ENCODE assay signal across 15 mouse cellular contexts in the genomic region with DNA sequence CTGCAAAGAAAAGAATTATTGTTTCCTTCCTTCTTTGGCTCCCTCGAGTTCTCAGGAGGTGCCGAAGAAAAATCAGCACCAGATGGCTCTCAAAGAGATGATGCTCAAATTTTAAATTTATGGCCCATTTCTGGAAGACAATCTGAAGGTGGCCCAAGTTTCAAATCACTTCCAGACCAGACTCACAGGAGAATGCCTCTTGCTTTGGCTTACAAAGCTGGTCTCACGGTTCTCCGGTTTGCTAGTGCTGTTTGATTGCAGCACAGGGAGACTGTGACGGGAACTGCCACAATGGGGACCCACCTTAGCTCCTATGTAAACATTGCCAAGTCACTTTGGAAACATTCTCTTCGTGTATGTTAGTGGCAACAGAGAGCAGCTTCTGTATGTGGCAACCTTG. TPM values are rescaled to one million over a fixed set of nuclear protein-coding genes. Genes with fewer than 3 reads are reported as not detected.
DNase-seq lines count a peak whose midpoint lies in the region; ATAC-seq and TF ChIP-seq lines count a peak whose summit lies in the region.
"Had no signal": no experiment of that assay in that cellular context is flagged by ENCODE, and none has a peak within 500 bp of the region (broad histone marks: within the 10 kb centered on the region; RNA-seq: fewer than 3 reads in every experiment).

No protein-coding gene starts in this region.

- peak overlapping the region; percentile 63; the same call in 1 of the 2 replicates for H3K27ac ChIP-seq in lung, postnatal 0 days (ENCODE audit: low read length)
- H3K27ac ChIP-seq: forebrain, embryonic 13.5 days; kidney, postnatal 0 days; left cerebral cortex, adult 2 months; liver, embryonic 15.5 days had no signal

- no peaks in the 10 kb centered on the region for H3K27me3 ChIP-seq in lung, postnatal 0 days (replicated peaks; ENCODE audit: insufficient read depth, low read length)
- H3K27me3 ChIP-seq: forebrain, embryonic 13.5 days; liver, embryonic 15.5 days had no signal

- ATAC-seq in lung, postnatal 0 days: peak; percentile 78
- ATAC-seq: forebrain, embryonic 13.5 days had no signal

- H3K9ac ChIP-seq in lung, postnatal 0 days (replicated peaks; ENCODE audit: low read depth): no peak overlapping the region
- H3K9ac ChIP-seq: forebrain, embryonic 13.5 days; liver, embryonic 15.5 days had no signal

- H3K9me3 ChIP-seq in lung, postnatal 0 days (ENCODE audit: low read length): no peaks in the 10 kb centered on the region
- H3K9me3 ChIP-seq: forebrain, embryonic 13.5 days; liver, embryonic 15.5 days had no signal

- no peak overlapping the region for H3K4me2 ChIP-seq in lung, postnatal 0 days (replicated peaks; ENCODE audit: low read depth, low read length)
- H3K4me2 ChIP-seq: forebrain, embryonic 13.5 days; liver, embryonic 15.5 days had no signal

- no peaks in the 10 kb centered on the region for H3K36me3 ChIP-seq in lung, postnatal 0 days (ENCODE audit: insufficient read depth, low read length)
- H3K36me3 ChIP-seq: liver, embryonic 15.5 days had no signal

- peak; percentile 63 for TF ChIP-seq EP300 in lung, postnatal 0 days (IDR thresholded peaks at IDR 0.05)

- DNase-seq in right cerebral cortex, adult 18-20 months: peak; percentile 9
- DNase-seq in right cerebral cortex, postnatal 25 days: no peak
- DNase-seq in forelimb bud, embryonic 11.5 days (ENCODE audit: low read depth, low spot score): peak; percentile 65
- DNase-seq in lung, postnatal 0 days (ENCODE audit: low spot score): peak; percentile 74
- DNase-seq in urinary bladder, postnatal 25 days (ENCODE audit: low spot score): no peak
- DNase-seq in ovary, postnatal 14 days (ENCODE audit: low spot score): no peak
- no peak for DNase-seq in yolk sac, embryonic 10.5 days (ENCODE audit: low spot score)
- DNase-seq: cerebellum, postnatal 25 days; heart, adult 18-20 months; thymus, postnatal 25 days had no signal

- H3K4me1 ChIP-seq in lung, postnatal 0 days (ENCODE audit: insufficient read depth, low read depth, low read length): no peaks in the 10 kb centered on the region
- H3K4me1 ChIP-seq: forebrain, embryonic 13.5 days; liver, embryonic 15.5 days had no signal

- 19% methylated on average over 6 of the region's 6 CpGs for WGBS in lung, postnatal 0 days

- no peak for TF ChIP-seq CTCF in lung, postnatal 0 days (IDR thresholded peaks at IDR 0.05)

- H3K4me3 ChIP-seq in lung, postnatal 0 days (ENCODE audit: low read depth, low read length): no peak overlapping the region
- H3K4me3 ChIP-seq: forebrain, embryonic 13.5 days; left cerebral cortex, adult 2 months; liver, embryonic 15.5 days had no signal

RNA-seq across cellular contexts. Expression of a gene that starts 26.5 kb away (rescaled TPM):
- not detected in 2 replicates for polyA plus RNA-seq in lung, postnatal 0 days (2015; fragmentation: Nextera tagmentation; extraction: Ambion mirVana)
- polyA plus RNA-seq: forebrain, embryonic 13.5 days; kidney, postnatal 0 days; liver, embryonic 15.5 days; midbrain, postnatal 0 days had no signal

Comparison
In these comparisons a context has a peak if more than half of its experiments do, and no peak if none do; other contexts are left out.
1. DNase-seq: peak in right cerebral cortex, adult 18-20 months (single experiment), forelimb bud, embryonic 11.5 days (single experiment) and lung, postnatal 0 days (single experiment); none in right cerebral cortex, postnatal 25 days (single experiment), urinary bladder, postnatal 25 days (single experiment), ovary, postnatal 14 days (single experiment) and yolk sac, embryonic 10.5 days (single experiment).